Mouse (Mus musculus): ENCODE results near the gene Vcpkmt.
"Not testable (repeated sequence)": the region's sequence is repeated elsewhere in the genome, so short reads cannot be mapped to it uniquely, and the experiment has no call there.

The Vcpkmt gene

DNA sequence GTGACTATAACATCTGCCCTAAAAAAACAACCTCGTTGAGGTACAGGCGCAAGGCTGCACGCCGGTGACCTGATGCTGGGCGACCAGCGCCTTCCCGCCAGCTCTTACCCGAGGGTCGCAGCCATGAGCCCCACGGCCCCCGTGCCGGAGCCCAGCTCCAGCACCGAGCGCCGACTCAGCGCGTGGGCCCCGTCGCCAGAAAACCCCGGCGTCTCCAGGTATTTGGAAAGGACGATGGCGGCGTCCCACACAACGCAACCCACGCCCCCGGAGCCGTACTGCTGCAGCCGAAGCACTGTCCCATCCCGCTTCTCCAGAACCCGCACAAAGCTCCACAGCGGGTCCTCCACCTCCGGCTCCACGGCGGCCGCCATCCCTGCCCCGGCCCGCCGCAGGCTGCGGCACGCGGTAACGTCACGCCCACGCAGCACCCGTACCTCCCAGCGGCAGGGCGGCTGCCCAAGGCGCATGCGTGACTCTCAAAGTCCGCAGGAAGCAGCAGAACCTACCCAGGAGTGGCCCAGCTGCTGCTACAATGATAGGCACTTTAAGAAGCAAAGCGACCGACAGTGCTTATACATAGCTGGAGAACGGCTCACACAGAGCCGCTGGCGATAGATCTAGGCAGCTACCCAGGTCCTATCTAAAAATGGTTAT, at the start of gene Vcpkmt:
Vcpkmt (minus strand) TSS at position 416 of the 657 bp plus-strand sequence.
- peak; percentile 80 for DNase-seq (ENCODE audit: low read depth, low spot score)

DNA sequence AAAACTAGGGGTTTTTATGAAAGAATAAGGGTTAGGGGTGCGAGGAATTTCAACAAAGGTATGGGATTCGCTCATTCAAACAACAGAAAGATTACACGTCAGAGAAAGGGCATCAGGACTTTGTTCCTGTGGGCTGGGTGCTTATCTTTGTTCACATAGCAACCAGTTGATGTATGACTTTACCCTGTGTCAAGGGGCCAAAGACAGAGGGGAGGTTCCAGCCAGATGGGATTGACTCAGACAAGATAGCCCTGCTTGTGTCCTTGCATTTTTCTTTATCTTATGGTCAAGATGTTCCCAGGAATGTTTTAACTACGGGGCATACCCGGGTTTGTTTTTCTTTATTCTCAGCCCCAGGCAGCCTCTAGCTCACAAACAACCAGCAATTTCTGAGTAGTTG, 35.8 kb upstream of the Vcpkmt start:
- not testable (repeated sequence) for DNase-seq (ENCODE audit: low read depth, low spot score)

DNA sequence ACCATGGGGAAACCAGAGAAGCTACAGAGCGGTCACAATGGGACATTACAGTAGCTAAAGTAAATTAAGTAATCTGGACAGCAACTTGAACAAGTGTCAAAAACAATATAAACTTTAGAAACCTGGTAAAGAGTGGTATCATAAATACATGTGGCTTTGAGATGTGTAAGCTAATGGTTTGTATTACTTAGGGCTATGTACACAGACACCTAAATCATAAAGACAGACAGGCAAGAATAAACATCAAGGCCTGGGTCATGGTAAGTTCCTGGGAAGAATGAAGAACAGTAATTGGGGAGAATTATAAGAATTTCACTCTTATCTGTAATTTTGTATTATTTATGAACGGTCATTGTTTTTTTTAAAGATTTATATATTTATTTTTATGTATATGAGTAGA, 21.5 kb upstream of the Vcpkmt start:
- no peak for DNase-seq (ENCODE audit: low read depth, low spot score)

DNA sequence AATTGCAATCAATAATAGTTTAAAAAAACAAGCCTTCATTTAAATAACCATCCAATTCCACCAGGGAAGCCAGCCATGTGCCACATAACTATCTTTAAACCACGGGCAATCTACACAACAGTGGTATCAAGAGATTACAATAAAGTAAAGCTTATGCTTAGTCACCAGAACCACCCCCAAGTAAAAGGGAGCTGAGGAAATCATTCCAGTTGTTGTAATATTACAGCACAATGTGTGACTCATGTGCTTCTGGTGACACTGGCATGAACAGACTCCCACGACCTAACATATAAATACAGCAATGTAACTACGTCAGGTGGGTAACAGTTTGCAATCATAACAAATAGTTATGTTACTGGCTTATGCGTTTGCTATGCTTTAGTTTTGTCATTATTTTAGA, 14.6 kb upstream of the Vcpkmt start:
- no peak for DNase-seq (ENCODE audit: low read depth, low spot score)

DNA sequence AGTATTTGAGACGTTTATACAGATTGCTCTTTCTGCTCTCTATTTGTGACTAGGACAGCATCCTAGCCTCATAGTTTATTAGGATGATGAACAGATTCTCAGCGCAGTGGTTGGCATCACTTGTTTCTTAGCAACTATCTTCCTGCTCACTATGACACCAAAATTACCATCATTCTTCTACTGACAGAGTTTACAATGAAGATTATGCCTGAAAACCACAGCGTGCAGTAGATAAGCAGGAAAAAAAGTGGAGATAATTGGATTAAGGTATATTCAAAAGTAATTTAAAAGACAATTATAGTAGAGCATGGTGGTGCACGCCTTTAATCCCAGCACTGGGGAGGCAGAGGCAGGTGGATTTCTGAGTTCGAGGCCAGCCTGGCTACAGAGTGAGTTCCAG, 10.3 kb upstream of the Vcpkmt start:
- no peak for DNase-seq (ENCODE audit: low read depth, low spot score)

DNA sequence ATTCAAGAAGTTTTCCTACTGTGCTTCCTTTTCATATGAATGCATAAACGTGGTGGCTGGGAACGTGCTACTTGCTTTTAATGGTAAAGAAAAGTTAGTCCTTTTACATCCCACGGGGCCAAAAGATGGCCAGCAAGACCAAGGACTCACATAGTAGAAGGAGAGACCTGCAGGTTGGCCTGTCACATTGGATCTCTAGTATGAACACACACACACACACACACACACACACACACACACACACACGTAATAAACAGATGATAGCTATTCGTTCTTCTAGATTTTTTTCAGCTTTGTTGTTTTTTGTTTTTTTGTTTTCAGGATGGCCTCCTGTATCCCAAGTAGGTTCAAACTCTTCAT, 422 bp upstream of the Vcpkmt start:
- DNase-seq (ENCODE audit: low read depth, low spot score), result no peak

DNA sequence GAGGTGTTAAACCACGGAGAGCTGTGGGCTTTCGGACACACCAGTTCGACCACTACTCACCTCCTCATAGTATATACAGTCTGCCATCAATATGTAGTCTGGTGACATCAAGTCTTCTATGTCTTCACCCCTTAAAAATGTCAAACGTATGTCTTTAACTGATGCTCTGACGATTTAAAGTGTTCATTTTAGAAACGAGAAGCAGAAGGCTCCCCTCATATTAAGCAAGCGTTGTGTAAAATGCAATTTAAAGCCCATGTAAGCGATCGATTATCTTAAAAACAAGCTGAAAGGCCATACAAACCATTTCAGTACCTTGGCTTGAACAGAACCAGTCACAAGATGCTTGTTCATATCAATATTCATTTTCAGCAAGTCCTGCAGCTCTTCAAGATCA, 614 bp downstream of the Vcpkmt start:
- no peak for DNase-seq (ENCODE audit: low read depth, low spot score)

DNA sequence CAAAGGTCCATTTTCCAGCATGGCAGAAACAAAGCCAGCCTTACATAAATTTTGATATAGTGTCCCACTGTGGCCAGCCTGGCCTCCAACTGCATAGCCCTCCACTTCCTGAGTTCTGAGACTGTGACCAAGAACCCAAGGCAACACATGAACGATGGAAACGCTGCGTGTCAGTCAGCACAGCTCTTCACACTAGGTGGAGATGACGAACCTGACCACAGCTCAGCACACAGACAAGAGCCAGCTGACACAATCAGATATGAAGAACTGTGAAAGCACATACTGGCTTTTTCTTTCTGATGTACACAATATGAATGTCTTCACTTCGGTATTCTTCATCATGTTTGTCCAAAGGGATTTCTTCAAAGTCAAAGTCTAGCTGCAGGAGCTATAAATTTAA, 3.2 kb downstream of the Vcpkmt start:
- no peak for DNase-seq (ENCODE audit: low read depth, low spot score)

DNA sequence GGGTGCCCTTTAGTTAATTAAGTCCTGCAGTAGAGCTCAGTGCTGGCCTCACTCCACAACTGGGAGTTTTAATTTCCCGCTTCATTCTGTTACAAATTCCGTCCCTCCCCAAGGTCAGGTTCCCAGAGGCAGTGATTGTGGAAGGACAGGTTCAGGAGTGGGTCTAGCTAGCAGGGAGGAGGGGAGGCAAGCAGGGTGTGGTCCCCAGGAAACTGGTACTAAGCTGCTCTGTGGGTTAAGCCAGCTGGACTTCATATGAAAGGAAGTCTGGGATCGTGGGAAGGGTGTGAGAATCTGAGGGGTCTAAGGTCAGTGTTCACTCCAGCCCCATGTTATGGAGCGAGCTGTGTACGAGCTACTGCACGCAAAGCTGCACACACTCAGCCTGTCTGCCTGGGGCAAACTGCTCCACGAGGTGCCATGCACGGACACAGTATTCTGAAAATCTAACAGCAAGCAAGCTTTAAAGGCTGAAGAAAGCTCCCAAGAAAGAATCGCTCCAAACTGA, 6.7 kb downstream of the Vcpkmt start:
- DNase-seq (ENCODE audit: low read depth, low spot score), result no peak

DNA sequence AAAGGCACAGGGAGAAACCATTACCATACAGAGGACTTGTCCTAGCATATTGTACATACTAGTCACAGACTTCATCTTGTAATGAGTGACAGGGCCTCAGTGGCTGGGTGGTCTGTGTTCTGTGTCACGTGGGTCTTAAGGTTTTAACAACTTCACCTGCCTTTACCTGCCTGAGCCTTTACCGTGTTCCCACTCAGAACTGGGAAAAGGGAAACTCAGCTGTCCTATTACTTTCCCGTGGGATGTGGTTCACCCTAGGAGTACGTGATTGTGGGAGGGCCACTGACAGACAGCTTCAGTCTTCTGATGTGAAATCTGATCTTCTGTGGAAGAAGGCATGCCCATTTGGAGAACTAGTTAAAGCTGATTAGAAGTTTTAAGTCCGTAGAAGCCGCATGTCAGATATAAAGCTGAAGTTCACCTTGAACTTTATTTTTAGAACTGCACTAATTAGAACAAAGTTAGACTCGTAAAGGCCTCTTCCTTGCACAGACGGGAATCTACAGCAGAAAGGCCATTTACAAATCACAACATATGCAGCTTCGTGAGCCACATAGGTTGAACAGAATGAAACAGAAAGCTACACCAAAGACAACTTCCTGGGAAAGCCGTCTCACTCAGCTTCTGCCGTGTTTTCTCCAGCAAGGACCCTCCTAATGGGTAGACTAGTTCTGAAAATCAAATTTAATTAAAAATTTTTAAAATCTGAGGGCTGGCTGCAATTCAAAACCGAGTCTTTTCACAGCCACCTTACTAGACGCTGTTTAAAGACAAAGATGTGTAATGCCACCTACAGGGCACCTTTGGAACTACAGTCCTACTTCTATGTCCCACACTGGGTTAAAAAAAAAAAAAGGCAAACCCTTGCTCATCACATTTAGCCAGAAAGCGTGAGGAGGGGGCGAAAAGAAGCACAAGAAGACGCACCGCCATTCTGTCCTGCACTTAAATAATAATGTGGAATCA, 8.6 kb downstream of the Vcpkmt start:
- DNase-seq (ENCODE audit: low read depth, low spot score), result peak; percentile 64

DNA sequence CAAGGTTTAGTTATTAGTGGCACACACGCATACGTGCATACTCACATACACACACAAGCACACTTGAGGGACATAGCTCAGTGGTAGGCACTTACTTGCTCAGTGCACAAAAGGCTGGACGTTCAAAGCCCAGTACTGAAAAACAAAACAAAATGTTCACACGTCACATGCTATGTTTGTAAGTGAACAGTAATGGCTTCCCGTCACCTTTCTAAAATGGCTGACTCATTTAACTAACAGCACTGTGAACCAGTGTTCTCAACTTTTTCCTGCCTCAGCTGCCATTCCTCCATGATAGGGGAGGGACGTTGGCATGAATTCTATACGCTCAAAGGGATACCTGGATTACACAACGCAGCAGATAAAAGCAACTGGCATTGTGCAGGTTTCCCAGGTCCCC, 9.6 kb downstream of the Vcpkmt start:
- DNase-seq (ENCODE audit: low read depth, low spot score), result no peak

DNA sequence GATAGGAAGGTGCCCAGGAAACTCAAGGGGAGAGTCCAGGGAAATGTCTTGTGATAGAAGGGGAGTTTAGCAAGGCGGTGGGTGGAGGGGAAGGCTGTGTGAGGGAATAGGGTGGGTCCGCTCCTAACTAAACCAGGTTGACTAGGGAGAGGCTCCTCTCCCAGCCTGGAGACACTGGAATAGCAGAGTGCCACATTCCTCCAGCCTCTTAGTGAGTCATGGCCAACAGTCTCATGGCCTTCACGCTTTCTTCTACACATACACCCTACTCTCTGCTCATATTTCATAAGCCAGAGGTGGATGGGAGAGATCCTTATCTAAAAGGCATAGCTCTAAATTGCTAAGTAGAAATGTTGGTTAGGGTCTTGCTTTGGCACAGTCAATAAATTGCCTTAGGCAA, 12.9 kb downstream of the Vcpkmt start:
- DNase-seq (ENCODE audit: low read depth, low spot score), result no peak

DNA sequence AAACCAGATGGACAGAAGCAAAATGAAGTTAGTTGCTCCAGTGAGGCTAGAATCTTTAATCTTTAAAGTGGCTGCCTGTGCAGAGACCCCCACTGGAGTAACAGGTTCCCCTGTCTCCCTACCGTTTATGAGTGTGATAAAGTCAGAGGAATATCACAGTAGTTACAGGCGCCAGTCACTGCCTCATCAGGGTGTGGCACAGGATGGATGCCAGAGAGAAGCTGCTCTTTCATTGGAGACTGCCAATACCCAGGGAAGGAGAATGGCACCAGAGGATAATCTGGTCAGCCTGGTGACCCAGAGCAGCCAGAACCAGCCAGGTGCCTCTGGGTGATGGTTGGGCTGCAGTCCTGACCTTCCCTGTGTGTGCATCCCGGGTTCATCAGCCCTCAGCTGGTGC, 14.6 kb downstream of the Vcpkmt start:
- no peak for DNase-seq (ENCODE audit: low read depth, low spot score)

DNA sequence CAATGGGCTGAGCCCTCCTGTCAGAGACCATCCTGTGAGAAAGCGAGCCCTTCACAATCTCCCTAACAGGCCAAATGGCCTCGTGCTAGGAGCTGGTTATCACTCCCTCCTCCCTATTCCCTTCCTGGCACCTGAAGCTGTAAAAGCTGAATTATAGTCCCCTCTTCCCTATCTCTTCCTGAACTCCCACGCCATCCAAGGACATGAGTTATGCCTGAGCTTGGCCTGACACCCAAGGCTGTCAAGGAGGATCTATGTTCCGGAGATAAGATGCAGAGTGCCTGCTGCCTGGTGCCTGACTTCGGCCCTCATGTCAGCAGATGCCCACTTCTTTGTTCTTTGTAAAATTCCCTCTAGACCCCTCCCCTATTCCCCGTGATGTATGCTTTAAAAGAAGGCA, 21.8 kb downstream of the Vcpkmt start:
- not testable (repeated sequence) for DNase-seq (ENCODE audit: low read depth, low spot score)

DNA sequence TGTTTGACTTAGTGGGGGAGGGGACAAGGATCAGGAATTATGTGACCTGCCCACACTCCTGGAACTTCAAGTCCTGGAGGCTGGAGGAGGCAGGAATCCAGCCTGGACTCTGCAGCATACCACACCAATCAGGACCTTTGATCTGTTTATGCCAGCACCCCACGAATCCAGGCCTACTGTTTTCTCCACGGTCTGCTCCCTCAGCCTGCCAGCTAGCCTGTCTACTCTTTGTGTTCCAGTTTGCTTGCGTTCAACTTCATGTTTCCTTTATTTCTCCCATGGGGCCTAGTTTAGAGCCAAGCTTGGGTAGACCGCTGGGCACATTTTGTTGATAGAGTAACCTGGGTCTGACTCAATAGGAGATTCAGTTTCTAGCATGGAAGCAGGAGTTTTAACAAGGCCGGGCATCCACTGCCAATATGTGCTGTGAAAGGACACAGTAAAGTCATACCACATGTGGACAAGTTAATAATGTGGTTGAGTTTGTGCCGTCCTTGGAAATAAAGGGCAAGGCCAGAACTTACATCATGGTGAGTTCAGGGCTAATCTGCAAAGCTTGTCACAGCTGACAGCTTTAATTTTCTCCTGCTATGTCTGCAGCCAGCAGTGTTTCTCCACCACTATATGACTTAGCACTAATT, 26.5 kb downstream of the Vcpkmt start:
- DNase-seq (ENCODE audit: low read depth, low spot score), result no peak

DNA sequence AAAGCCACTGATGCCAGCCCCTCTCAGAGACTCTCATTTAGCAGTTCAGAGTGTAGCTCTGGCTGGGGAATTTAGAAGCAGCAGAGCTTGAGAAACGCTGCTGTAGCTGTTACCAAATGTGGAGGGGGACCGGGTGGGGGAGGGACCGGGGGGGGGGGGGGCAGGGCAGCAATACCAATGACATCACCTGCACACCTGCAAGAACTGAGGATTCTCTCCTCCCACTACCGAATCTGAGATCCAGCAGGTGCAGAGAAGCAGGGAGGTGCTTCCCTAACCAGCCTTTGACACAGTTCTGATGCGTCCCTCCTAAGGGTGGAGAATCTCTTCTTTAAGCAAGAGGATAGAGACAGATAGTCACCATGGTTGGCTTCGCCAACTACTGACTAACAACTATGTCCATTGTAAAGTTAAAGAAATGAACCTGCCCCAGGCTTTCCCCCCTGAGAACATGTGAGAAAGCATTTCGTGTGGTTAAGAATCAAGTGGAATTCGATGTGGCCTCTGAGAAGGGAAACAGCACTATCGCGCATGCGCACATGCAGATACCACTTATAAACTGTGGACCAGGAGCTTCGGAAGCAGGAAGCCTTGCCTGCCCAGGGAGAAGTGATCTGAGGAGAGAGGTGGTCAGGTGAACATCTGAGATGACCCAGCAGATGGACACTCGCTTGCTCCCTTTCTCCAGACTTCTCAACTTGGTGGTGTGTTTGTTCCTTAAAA, 37.2 kb downstream of the Vcpkmt start:
- no peak for DNase-seq (ENCODE audit: low read depth, low spot score)

DNA sequence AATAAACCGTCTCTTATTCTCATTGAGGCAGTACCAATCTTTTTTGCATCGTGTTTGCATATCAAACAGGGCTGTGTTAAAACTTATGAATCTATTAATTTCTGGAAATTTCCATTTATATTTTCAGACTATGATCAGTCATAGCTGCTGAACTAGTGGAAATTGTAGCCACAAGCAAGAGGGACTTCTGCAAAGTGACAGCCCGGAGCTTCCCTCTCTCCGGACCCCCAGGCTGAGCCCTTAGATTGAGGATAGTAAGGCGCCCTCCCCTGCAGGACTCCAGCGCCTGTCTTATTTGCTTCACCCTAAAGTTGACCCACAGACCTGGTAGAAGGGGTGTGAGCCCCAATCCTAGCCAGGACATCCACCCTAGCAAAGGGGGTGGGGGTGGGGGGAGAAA, 37.8 kb downstream of the Vcpkmt start:
- DNase-seq (ENCODE audit: low read depth, low spot score), result no peak

DNA sequence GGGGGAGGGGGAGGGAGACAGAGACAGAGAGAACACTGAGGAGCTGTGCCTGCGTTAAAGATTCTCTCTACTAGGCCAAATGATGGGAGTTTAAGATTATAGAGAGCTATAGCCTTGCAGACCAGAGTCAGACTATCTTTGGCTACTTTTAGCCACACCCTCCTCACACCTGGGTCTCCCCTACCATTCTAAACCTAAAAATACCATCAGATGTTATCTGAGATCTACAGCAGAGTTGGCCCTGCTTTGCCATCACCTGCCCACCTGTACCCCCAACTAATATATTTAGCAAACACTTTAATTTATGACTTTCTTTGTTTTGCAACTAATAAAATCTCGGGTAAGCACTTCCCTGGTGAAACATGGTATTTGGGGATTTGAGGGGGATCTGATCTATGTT, 38.3 kb downstream of the Vcpkmt start:
- no peak for DNase-seq (ENCODE audit: low read depth, low spot score)

DNA sequence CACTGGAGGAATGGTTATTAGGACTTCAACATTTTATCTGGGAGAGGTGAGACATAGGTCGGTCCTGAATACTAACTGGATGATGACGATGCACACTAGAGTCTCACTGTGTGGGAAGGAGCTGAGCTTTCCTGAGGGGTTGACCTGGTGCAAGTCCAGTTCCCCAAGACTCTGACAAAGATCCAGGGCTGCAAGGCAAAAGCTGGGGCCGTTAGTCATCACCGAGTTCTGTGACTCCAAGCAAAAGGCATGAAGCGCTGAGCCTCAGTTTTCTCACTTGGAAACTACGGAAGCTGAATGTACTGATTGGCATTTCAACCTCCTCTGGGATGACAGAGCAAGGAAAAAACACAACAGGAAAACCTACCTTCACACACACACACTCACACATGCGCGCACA, 40.5 kb downstream of the Vcpkmt start:
- no peak for DNase-seq (ENCODE audit: low read depth, low spot score)

DNA sequence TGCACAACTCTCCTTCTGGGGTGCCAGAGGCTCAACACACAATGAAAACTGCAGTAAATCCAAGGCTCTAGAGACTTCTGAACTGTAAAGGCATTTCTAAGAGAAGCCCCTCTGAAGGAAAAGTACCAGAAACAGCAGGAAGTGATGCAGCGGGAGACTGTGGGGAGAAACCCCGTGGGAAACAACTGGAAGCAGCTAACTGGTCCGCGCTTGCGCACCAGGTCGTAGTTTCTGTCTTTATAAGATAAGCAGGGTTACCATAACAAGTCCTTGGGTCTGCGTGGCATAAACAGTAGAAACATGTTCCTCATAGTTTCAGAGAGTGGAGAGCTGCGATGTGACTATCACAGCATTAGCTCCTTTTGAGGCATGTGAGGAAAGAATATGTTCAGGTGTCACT, 41.2 kb downstream of the Vcpkmt start:
- no peak for DNase-seq (ENCODE audit: low read depth, low spot score)

DNA sequence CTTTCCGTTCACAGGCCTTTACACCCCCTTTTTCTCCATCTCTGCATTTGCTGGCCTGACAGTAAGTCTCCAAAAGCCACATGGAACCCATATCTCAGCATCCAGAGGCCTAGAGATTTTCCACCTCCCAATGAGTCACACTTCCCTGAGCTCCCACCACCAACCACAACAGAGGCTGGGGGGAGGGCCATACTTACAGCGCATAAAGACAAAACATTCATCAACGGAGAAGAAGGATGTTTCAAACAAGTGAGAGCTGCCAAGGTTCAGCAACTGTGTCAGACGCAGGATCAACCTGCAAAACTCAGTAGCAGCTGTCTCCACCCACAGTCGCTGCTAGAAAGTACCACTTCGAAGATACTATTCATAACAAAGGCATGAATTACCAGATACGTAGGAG, 43.5 kb downstream of the Vcpkmt start:
- DNase-seq (ENCODE audit: low read depth, low spot score), result no peak

All from retina, adult 2 months (tissue).